Mouse (Mus musculus): ENCODE measurements around the gene Mcidas.
"Not testable (repeated sequence)": the region's sequence is repeated elsewhere in the genome, so short reads cannot be mapped to it uniquely, and the experiment has no call there.

Mcidas gene

DNA sequence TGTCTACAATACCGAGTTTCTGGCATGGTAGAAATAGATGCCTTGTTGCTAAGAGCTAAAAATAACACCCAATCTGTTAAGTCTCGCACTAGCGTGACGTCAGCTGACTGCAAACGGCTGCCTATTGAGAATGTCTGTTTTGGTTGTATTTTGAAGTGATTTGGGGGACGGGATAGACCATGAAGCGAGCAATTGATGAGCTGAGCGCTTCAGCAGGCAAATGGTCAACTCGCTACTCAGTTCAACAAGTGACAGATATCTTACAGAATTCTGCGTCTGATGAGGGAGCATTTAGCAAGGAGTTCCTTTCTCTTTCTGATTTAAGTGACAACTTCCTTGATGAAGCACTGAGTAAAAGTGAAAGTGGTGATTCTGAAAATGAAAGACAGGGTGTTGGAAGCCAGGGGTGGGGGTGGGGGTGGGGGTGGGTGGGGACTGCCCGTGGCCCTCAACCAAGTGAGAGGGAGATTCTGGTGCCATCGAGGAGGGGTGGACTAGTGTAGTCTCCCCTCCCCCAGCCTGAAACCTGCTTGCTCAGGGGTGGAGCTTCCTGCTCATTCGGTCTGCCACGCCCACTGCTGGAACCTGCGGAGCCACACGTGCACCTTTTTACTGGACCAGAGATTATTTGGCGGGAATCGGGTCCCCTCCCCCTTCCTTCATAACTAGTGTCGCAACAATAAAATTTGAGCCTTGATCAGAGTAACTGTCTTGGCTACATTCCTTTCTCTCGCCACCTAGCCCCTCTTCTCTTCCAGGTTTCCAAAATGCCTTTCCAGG is 19.7 kb downstream of the Mcidas start:
- not testable (repeated sequence) for DNase-seq (ENCODE audit: low read depth)

DNA sequence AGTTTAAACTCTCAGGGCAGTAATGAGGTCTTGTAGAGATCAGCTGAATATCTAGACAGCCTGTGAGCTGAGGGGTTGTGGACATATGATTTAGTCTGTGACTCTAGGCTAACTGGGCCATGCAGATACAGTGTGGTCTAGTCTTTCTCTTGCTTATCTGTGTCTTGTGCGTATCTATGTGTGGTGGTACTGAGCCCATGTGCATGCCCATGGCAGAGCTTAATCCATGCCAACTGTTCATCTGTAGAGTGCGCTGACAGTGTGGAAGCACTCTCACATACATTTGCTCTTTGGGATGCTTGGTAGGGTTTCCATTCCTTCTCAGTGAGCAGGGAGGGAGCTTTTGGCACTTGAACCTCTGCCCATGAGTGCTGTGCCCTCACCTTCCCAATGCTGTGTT is 27.9 kb downstream of the Mcidas start:
- no peak for DNase-seq (ENCODE audit: low read depth)

DNA sequence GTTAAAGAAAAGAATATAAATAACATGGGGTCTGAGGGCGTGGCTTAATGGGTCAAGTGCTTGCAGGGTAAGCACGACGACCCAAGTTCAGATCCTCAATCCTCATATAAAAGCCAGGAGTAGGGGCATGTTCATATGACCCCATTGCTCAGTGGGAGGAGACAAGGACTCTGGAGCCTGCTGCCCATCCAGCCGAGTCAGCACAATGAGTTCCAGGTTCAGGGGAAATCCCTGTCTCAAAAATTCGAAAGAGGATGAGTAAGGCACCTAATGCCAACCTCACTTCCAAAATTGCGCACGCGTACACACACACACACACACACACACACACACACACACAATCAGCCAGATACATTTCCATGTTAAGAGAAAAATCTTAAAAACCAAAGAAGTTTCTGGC is 28.8 kb downstream of the Mcidas start:
- DNase-seq (ENCODE audit: low read depth): no peak

DNA sequence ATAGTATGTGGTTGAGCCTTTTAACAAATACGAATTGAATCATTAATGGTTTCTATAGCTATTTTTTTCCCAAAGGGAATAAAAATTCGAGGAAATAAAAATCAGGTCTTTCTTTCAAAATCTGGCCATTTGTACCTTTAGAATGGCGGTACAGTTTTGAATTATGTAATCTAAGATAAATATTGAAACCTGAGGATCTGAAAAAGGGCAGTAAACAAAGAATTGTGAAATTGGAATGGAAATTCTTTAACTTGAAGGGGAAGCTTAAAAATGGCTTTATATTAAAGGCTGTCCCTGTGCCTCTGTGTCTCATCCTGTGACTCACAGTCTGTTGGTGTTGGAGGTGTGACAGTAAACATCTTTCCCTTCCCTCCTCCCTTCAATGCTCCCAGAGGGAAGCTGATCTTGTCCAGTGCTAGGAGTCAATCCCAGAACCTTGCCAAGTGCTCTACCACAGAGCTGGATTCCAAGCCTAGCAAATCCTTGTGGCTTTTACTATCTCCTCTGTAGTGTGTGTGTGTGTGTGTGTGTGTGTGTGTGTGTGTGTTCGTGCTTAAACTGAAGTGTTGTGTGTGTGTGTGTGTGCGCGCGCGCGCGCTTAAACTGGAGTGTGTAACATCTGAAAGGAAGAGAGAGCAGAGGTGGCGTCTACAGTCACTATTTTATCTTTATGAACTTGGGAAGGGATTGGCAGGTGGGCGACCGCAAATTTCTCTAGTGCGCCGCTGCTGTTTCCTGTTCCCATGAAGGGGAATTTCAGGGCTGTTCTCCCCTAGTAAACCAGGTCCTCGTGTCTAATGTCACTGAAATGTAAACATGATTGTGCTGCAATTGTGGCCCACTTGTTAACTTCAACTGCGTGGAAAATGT is 29.9 kb downstream of the Mcidas start:
- DNase-seq (ENCODE audit: low read depth): no peak

DNA sequence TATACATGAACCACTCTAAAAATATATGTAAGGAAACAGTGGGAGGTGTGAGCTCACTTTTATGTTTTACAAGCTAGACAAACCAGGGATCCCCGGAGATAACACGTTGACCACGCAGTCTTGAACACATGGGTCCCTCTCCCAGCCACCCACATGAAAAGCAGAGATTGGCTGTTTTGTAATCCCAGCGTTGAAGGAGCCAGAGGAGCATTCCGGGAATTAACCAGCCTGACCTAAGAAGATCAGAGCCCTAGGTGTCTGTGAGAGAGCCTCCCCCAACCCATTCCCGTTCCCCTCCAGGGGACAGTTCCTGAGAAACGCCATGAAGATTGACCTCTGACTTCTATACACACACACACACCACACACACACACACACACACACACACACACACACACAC is 37.7 kb downstream of the Mcidas start:
- no peak for DNase-seq (ENCODE audit: low read depth)

DNA sequence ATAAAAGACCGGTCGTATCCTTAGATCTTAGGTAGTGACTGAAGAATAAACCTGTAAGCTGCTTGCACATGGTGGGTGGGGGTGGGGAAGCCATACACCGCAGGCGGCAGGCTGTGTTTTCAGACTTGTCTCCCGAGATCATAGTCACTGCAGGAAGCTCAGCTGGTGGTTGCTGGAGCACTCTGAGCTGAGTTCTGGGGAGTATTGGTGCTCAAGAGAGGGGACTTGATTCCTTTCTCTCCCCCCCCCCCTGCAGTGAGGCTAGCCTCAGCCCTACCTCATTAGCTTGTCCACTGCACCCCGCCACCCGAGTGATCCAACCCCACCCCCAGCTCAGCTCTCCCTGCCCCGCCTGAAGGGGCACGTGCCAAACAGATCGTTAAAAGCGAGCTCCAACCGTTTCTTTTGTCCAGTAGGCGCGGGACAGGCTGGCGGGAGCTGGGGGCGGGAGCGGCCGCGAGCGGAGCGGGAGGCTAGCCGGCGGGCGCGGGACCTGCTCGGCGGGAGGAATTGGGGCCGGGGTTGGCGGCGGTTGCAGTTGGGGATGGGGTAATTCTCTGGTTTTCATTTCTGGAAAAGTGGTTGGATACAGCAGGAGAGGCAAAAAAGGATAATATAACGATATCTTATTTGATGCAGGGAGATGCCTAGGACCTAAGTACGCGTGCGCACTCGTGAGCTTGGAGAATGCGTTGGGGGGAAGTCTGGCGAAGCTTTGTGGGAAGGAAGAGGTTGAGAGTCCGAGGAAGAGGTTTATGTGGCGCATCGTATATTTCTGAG is 38.3 kb downstream of the Mcidas start:
- no peak for DNase-seq (ENCODE audit: low read depth)

DNA sequence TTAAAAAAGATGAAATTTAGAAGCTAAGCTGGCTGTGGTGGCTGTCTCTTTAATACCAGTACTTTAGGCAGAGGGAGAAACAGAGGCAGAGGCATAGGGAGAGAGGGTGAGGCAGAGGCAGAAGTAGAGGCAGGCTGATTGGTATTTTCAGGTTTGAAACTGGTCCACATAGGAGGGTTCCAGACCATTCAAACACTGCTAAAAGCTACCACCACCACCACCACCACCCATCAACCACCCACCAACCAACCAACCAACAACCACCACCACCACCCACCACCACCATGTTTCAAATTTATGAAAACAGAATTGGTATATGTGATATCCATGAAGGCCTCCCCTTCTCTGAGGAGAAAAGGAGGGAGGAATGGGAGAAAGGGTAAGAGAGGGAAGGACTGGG is 39.2 kb downstream of the Mcidas start:
- no peak for DNase-seq (ENCODE audit: low read depth)

DNA sequence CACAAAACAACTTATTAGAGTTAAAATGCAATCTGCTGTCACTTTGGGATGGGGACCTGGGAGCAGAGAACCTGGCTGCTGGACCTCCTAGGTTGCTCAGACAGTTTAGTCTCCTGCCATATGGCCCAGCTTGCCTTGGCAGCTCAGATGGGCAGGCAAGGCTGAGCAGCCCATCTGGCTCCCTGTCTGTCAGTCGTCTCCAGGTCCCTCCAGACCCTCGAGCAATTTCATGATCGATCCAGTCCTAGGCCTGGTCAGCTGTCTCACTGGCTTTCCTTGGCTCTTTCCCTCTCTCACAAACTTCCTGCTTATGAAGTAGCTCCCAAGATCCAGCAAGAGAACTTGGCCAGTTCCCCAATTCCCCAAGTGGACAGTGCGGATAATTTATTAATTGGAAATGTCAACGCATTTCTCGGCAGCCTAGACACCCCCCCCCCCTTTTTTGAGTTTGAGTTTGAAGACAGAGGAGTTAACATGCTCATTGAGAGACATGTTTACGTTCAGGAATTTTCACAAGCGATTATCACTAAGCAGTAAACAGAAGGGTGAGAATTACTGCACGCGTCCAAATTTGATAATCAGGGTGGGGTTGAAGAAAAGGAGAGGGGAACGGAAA is 40.7 kb downstream of the Mcidas start:
- peak; percentile 21 for DNase-seq (ENCODE audit: low read depth)

DNA sequence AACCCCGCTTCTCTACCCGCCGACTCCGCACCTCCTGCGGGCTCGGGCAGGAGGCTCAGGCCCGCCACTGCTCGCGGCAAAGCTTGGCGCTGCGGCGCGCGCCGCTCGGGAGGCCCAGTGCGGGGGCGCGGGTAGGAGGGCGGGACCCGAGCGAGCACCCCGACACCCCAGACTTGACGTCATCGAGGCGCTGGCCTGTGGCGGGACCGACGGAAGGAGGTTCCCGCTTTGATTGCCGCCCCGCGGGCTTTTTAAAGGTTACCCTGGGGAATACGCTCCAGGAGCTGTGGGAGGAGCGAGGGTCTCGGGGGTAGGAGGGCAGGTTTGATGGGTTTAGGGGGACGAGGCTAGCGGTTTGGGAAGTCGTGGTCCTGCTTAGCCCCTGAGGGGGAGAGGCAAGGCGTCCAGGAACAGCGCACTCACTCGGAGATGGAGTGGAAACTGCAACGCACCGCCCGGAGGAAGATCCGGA is 41.3 kb downstream of the Mcidas start, which contains the start of gene Cdc20b:
Gene Cdc20b (plus strand): TSS at position 162 of the 472 bp plus-strand sequence.
- peak; percentile 65 for DNase-seq (ENCODE audit: low read depth)

DNA sequence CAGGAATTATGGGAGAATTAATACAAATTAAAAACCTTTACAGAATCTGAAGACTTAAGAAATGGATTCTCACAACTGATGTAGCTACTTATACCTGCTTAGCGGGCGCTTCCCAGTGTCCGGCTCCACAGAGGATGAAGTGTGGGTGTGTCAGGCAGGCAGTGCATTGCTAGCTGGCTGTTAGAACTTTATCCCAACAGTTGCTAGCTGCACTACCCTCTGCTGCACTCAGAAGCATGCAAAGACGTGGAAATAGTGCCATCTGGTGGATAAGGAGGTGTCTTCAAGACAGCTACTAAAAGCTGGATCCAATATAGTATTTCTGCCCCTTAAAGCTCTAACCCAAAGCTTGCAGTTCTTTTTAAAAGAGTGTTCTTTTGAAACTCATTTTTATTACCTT is 42.2 kb downstream of the Mcidas start:
- peak; percentile 85 for DNase-seq (ENCODE audit: low read depth)

DNA sequence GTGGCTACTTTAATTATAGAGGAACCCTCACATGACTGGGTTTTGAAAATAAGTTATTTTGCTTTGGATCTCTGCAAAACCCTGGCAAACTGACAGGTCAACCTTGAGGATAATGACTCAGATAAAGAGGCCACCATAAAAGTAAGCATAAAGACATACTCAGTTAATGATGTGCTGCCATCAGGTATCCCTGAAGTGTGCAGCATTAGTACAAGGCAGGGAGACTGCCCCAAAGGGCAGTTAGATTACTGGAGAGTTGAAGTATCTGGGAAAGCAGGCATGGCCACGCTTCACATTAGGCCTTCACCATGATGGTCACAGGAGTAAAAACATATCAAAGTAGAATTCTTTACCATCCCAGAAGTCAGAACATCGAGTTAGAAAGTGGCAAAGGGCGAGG is 51.2 kb downstream of the Mcidas start:
- DNase-seq (ENCODE audit: low read depth): no peak

DNA sequence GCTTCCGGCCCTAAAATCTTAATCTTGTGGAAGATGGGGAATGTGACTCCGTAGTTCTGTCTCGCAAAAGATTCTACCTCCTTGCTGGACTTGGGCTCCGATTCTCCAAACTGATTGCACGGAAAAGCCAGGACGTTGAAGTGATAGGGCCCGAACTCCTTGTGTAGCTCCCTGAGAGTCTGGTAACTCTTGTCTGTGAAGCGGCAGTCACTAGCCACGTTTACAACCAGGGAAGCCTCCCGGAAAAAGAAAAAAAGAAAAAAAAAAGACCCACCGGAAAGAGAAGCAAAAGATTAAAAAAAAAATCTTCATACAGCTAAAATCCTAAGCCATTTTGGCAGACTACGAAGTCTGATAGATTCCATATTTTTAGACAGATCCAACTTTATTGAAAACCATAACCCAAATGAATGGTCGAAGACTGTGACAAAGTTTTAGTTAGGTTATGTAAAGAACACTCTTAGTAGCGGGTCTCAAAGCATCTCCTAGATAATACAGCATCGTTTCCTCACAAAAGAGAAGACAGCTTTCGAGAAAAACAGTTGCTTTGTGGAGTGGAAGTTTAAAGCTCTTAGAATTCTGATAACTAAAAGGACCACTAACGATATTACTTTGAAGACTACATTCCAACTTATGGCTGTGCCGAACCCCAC is 51.9 kb downstream of the Mcidas start:
- no peak for DNase-seq (ENCODE audit: low read depth)

DNA sequence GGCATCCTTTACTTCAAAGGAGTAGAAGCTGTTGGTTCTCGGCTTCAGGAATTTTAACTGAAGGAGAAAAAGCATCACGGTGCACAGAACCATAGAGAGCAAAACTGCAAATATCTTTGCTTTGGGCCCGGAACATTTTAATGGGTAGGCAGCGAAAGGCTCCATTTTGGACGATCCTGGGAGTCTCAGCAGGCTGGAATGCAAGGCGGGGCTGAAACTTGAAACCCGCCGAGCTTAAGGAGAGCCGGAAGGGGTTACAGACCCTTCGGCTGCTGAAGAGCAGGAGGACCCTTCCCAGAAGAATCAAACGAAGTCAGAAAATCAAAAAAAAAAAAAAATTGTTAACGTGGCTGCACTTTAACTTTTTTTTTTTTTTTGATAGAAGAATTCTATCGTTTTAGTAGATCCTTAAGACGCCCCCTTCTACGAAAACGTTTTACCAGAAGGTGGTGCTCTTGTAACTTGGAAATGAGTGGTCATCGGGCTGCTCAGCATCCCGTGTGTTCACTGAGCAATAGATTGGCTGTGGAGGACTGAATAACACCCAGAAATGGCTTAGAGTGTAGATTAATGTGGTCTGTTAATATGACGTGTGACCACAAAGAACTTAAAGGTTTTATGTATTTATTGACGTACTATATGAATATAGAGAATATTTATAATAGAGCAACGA is 52.7 kb downstream of the Mcidas start, which contains the start of gene Gpx8:
Gene Gpx8 (minus strand): TSS at position 200 of the 673 bp plus-strand sequence.
- DNase-seq (ENCODE audit: low read depth): no peak

DNA sequence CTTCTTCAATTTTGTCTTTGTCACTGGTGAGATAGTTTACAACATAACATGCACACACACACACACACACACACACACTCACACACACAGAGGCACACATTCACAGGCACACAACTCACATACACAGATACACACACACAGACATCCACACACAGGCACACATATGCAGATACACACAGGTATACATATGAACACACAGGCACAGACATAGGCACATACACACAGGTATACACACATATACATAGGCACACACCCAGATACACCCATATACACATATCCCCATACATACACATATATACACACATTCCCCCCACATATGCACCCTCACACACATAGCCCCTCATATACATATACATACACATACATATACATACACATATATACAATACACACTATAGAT is 53.4 kb downstream of the Mcidas start:
- DNase-seq (ENCODE audit: low read depth): no peak

DNA sequence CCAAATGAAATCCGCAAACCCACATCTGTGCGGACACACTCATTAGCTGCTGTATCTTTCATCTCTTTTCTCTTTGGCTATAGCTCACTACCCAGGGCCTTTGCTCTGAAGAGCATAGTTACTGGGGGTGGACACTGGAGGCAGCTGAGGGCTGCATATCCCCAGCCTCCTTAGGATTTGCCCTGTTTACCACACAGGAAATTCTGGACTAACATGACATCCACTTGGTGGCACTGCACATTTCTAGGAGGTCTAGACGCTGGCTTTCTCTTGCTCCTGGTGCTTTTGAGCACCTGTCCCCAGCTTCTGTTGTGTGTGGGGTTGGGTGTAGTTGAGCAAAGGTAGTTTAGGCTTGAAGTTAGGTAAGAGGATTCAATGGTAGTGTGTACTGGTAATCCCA is 54.0 kb downstream of the Mcidas start:
- no peak for DNase-seq (ENCODE audit: low read depth)

Data from c-Kit-positive CD71-positive TER-119-negative erythroid progenitor cells, embryonic 14.5 days (primary cell).